Mouse (Mus musculus): Measurements from ENCODE around the gene Myh11.

The Myh11 gene

DNA sequence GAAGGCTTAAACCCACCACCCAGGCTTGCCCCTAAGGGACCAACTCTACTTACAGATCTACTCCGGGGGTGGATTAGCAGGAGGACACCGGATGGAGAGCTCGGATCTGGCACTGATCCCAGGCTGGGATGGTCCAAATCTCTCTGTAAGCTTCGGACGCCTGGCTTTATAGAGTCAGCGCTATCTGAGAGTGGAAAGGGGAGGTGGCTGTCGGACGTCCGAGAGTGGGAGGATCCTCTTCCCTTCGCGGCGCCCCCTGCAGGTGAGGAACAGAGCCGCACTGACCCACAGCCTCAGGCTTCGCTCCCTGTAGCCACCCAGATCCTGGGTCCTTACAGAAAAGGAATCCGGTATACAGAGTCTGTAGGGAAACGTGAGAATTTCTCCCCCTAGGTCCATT lies at the start of gene Myh11:
Myh11 (minus strand) TSS at position 150 of the 400 bp plus-strand sequence.
- no peak for DNase-seq (ENCODE audit: extremely low spot score, low read depth, low spot score)

DNA sequence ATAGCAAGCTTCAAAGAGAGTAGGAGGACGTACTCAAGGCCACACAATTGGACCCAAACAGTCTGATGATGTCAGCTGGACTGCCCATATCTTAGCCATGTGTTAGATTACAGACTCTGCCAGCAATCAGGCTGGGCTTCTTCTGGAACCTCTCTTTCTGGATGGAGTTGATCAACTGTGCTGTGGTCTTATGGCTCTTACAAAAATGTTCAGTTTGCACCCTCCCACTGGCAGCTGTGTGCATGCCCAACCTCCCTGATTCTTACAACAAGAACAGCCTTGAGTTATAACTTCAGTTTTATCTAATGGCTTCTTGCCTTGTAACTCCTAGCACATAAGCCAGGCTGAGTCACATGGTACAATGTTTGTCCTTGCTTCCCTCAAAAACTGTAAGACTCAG lies 37.0 kb upstream of the Myh11 start:
- DNase-seq (ENCODE audit: extremely low spot score, low read depth, low spot score) = no peak

DNA sequence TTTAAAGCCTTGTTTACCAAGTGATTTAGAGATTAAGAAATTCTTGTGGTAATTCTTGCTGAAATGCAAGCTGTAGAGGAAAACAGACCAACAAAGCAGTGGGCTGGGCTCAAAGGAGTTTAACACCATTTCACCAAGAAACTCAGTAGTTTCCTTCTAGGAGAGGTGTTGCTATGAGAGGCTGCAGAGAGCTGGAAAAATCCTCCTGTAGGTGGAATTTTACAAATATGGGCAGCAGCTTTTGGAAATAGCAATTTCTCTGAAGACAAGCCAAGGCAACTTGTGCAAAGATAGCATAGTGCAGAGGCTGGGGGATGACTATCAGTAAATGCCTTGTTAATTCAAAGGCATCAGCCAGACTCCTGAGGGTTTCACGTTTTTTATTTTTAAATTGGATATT lies 29.3 kb upstream of the Myh11 start:
- DNase-seq (ENCODE audit: extremely low spot score, low read depth, low spot score) = no peak

DNA sequence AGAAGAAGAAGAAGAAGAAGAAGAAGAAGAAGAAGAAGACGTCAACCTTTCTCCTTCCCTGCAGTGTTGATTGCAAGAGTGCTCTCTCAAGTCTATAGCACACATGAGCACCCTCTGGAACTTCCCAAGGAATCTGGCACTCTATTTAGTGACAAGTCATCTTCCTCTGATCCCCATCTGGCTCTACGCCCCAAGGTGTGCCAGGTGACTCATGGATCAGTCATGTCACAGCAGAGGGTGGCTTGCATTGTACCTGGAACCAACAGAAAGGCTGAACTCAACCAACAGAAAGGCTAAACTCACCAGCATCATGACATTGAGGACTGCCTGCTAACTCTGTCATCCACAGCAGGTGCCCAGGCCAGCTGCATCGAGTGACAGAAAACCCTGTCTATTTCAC lies 28.5 kb upstream of the Myh11 start:
- DNase-seq (ENCODE audit: extremely low spot score, low read depth, low spot score) = no peak

DNA sequence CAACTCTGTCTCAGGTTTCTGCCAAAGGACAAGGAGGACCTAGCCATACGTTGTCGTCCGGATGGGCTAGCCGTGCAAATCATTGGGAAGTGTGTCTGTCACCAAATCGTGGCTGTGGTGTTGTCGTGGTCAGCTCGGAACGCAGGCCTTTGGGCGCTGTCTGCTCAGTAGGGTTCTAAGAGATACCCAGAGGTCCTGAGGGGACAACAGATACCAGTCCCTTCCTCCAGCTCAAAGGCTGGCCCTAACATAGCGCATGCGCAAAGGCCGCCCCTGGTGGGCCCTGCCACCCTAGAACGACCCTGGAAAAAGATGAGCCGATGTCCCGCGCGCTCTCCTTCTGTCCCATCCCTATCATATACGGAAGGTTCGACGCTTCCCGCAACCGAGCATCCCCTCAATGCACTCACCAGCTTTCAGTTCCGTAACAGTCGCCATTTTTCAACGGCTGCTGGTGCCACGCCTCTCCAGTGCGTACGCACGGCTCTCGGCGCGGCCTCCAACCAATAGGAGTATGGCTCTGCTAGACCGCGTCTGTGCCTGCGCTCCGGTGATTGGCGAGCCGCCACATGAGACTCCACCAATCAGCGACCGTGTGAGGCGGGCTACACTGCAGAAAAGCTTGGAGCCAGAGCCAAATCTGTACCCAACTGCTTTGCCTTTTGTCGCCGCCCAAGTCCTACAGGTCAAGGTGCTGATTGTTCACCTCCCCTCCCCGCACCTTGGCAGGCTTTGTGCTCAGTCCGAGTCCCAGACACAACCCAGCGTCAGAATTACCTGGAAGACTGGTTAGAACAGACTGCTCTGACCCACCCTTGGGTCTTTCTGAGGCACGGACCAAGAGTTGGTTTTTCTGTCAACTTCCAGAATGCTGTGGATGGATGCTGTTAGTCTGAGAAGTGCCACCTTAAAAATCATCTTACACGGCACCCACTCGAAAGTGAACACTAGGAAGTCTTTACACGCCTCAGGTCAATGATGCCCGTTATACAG lies 26.0 kb upstream of the Myh11 start, which contains the start of gene Fopnl:
Fopnl (minus strand) TSS at position 522 of the 993 bp plus-strand sequence.
- DNase-seq (ENCODE audit: extremely low spot score, low read depth, low spot score) = peak; percentile 84

DNA sequence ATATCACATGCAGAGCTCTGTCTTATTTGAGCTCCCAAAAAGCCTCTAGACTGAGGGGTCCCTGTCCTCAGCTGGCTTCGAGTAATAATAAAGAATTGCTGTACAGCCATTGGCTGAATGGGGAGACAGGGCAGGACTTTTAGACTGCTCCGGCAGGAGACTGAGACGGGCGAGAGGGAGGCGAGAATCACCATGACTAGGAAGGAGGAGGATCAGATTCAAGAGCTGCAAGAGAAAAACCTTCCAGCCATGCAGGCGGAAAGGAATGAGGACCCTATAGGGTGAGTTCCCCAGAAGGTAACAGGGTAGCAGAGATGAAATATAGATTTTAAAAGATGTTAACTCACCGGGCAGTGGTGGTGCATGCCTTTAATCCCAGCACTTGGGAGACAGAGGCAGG lies 21.7 kb upstream of the Myh11 start:
- no peak for DNase-seq (ENCODE audit: extremely low spot score, low read depth, low spot score)

DNA sequence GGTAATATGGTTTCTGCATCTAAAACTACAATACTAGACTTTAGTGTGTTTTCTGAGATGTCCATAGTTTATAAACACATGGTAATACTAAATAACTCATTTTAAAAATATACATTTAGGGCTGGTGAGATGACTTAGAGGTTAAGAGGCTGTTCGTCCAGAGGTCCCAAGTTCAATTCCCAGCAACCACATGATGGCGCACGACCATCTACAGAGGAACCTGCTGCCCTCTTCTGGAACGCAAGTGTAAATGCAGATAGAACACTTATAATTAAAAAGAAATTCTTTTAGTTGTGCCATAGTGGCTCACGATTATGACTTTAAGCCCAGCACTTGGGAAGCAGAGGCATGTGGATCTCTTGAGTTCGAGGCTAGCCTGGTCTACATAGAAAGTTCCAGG lies 20.2 kb upstream of the Myh11 start:
- no peak for DNase-seq (ENCODE audit: extremely low spot score, low read depth, low spot score)

DNA sequence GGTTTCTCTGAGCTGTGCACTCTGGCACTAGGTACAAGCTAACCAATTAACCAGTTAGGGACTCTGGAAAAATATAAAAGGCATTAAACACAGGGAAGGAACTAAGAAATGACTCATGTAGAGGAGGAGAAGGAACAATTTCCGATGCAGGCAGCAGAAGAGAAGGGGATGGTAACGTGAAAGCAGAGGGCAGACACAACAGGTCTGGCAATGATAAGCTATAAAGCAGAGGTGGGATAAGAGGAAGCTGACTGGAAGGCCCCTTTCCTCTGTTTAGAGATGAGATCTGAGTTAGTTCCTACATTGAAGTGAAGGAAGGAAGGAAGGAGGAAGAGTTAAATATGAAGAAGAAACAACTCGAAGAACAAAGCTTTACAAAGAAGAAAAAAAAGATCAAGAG lies 18.7 kb upstream of the Myh11 start:
- no peak for DNase-seq (ENCODE audit: extremely low spot score, low read depth, low spot score)

DNA sequence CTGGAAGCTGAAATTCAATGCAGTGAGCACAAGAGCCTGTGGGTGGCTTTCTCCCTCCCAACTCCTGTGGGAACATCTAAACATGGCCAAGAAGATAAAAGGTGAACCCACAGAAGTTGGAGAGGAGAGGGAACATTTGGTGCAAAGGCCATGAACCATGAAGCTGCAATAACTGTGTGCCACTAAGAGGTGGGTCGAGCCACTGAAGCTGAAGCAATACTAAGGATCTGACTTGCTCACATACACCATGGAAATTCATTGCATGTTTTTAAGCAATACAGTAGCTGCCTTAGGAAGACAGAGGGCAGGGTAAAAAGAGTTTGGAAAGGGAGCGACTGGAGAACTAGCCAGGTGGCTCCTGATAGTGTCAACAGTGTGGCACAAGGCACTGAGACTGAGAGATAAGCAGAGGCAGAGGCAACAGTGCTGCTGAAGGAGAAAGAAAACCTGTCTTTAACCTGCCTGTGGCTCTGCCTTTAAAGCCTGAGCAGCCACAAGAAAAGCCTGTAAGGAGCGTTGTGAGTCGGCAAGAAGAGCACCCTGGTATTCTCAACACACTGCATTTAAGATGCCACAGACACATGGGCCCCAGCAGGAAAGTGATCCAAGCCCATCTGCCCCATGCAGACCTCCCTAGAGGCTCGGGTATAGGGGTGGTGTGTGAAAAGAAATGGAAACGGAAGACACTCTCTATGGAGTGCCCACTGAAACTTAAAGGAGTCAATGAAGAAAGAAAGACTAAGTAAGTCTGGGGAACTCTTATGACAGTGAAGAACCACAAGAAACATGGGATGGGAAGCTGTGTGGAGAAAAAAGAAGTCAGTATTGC lies 17.3 kb upstream of the Myh11 start:
- DNase-seq (ENCODE audit: extremely low spot score, low read depth, low spot score) = no peak

DNA sequence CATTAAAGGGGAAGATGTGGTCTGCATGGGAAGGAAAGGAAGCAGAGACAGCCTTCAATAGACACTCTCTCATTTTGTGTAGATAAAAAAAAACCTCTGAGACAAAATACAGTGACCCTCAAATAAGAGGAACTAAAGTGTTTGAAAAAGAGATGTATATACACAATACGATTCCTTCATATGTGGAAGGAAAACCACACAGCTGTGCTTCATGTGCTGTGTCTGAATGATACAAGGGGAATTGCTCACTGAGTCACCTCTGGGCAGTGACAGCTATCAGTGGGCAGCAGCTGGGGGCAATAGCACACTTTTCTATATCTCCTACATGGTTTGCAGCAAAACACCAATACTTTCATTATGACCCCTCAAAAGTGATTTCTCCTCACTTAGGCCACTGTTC lies 16.2 kb upstream of the Myh11 start:
- DNase-seq (ENCODE audit: extremely low spot score, low read depth, low spot score) = no peak

DNA sequence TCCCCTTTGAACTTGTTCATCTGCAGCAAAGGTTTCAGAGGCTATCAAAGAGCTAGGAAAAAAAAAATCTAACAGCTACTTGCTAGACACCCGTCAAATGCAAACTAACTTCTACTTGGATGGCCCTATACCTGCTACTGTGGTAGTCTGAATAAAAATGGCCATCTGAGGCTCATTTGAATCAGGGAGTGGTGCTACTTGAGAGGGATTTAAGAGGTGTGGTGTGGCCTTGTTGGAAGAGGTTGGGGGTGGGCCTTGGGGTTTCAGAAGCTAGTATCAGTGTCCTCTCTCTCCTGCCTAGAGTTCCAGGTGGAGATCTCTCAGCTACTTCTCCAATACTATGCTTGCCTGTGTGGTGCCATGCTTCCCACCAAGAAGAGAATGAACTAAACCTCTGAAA lies 15.3 kb upstream of the Myh11 start:
- DNase-seq (ENCODE audit: extremely low spot score, low read depth, low spot score) = no peak

DNA sequence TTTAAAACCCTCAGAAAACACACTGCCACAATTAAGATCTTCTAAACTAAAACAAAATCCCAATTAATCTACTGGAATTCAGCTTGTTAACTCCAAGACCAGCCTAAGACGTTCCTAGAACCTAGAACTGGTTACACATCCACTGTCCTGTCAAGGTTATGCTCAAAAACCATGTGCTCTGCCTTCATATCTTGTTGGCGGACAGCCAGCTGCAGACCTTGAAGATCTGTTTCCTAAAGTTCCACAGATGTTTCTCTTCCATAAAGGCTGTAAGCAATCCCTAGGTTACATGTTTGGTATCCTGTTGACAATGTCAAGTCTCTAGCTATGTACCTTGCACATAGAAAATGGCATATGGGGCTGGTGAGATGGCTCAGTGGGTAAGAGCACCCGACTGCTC lies 13.6 kb upstream of the Myh11 start:
- DNase-seq (ENCODE audit: extremely low spot score, low read depth, low spot score) = no peak

DNA sequence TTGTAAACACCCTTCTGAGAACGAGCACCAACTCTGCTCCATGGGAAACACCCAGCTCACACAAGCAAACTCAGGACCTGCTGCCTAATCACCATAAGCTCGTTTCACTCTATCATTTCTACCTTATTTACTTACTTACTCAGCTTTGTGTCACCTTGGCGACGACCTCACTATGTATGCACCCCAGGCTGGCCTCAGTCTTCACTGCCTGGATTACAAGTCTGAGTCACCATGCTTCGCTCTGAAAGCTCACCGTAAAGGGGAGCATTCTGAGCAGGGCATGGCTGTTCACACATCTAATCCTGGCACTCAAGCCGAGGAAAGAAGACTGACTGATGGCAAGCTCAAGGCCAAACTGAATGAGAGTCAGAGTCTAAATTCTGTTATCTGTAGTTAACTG lies 12.5 kb upstream of the Myh11 start:
- no peak for DNase-seq (ENCODE audit: extremely low spot score, low read depth, low spot score)

DNA sequence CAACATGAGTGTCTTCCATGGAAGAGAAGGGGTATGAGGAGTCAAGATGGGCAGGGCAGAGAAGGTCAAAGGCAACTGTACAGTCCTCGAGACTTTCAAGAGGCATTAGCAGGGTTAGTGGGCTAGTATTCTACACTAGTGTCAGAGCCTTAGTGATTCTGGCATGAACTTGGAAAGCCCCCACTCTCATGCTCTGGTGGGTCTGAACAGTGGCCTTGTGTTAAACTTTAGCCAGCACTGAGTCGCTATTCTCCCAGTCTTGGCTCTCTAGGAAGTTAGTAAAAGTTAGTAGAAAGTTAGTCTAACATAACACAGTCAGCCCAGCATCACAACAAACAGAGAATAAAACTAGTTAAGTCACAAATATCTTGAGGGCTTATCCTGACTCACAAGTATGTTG lies 12.0 kb upstream of the Myh11 start:
- no peak for DNase-seq (ENCODE audit: extremely low spot score, low read depth, low spot score)

DNA sequence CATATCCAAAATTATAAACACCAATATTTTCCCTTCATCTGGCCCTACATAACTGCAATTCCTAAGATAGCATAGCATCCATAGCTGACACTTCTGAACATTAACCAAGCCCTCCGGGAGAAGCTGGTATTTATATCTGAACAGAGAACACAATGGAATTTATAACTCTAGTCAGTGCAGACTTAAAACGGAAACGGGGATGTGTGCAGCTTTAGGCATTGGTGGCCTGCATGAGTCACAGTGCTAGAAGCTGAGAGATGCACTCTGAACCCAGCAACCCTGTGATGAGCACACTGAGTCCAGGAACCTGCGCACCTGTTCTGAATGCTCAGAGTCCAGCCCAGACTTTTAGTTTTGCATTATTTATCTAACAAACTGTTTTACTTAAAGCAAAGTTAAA lies 7.3 kb upstream of the Myh11 start:
- DNase-seq (ENCODE audit: extremely low spot score, low read depth, low spot score) = no peak

DNA sequence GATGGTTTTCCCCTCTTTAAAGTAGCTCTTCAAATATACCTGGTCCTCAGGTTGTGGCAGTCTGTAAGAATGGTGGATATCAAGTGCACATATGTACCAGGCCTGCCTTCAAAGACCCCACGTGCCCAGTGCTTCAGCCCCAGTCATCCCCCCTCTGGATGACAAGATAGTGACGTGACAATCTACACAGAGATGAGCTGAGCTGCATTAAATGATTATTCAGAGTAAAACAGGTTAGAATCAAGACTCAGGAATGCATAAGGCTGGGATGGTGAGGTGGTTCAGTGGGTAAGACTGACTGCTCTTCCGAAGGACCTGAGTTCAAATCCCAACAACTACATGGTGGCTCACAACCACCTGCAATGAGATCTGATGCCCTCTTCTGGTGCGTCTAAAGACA lies 6.6 kb upstream of the Myh11 start:
- no peak for DNase-seq (ENCODE audit: extremely low spot score, low read depth, low spot score)

DNA sequence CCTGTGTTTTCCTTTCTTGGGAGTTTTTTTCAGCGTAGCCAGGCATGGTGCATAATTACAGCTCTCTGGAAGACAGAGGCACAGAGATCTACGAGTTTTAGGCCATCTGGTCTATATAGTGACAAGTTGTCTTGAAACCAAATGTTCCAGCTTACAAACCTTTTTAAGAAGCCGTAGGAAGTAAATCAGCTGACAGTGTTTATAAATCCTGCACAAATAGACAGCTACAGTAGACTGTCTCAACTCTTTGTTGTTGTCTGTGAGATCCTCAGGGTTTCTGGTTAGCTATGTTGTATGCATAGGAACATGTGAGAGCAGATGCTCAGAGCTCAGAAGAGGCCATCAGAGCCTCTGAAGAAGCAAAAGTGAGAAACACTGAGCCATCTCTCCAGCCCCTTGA lies 6.0 kb upstream of the Myh11 start:
- DNase-seq (ENCODE audit: extremely low spot score, low read depth, low spot score) = no peak

DNA sequence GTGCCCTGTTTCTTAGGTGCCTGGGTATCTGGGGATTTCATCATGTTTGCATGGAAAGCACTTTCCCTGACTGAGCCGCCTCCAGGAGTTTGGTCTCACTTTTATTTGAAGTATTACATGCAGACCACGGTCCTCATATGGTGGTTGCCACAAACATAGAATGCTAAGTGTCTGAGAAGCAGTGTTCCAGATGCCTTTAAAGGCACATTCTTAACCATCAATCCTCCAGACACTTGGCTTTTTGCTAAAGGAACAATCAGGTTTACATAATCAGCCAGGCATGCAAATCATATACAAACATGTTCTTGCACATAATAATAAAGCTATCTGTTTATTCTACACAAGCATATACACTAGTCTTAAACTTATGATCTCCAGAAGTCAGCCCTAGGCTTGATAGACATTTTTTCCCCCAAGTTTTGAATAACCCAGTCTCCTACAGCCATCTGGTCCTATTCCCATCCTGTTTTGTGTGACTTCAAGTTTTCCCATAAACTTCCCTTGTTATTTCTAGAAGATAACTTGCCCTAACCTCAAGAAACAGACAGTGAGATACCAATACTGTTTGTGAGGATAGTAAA lies 5.5 kb upstream of the Myh11 start:
- DNase-seq (ENCODE audit: extremely low spot score, low read depth, low spot score) = no peak

DNA sequence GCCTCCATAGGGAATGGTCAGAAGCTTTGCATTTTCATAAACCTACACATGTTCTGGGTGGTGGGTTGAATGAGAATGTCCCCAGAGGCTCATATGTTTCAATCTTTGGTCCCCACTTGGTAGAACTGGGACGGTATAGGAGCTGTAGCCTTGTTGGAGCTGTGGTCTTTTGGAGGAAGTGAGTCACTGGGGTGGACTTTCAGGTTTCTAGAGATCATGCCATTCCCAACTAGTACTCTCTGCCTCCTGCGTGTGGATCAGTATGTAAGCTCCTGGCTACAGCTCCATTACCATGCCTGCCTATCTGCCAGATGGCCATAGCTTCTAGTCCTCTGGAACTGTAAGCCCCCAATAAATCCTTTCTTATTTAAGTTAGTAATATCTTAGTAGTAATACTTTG lies 4.1 kb upstream of the Myh11 start:
- DNase-seq (ENCODE audit: extremely low spot score, low read depth, low spot score) = no peak

DNA sequence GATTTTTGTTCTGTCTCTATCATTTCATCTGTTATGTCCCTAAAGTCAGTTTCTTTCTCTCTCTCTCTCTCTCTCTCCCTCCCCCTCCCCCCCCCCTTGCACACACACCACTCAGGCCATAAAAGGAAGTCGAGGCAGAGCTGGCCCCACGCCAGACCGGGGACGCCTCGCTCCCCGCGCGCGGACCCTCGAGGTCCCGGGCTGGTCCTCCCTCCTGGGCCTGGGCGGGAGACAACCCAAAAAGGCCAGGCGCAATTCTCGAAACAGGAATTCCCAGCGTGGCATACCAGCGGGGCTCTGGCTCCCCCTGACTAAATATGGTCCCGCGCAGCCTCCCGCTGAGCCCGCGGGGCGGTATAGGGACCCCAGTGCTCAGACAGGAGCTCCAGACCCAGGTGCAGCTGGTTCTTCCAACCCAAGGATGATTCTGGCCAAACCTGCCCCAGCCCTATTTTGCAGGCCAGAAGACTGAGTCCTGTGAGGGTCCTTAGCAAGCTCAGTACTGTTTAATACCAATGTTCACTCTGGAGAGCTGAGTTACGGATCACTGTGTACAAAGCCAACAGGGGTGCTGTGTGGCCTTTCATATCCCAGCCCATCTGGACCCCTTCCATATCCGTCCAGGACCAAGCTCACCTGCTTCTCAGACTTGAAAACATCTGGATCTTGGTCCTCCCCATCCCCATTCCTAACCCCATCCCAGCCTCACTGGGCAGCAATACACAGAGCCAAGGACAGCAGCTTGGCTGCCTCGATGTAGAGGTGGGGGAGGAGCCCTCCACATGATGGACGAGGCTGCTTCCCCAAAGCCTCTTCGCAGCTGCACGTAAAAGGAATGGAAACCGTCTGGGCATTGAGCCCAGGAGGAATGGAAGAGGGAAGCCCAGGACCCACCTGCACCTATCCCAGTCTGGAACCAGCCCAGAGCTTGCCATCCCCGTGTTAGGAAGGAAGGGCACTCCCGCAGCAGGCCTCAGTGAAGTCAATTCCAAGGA lies 1.3 kb upstream of the Myh11 start:
- DNase-seq (ENCODE audit: extremely low spot score, low read depth, low spot score) = no peak

All from hindlimb bud, embryonic 11.5 days (tissue).